Mouse (Mus musculus): Measurements from ENCODE around the gene Cutc. TPM values are rescaled to one million over a fixed set of nuclear protein-coding genes. Genes with fewer than 3 reads are reported as not detected.

Cutc gene
- polyA plus RNA-seq, 1 experiment from 2014 or later: 7.6 TPM

- no peaks in the 10 kb centered on the region for H3K27me3 ChIP-seq (ENCODE audit: control insufficient read depth, insufficient read depth, low read length)
- 97% methylated on average over 7 of the region's 7 CpGs for WGBS
- no peaks in the 10 kb centered on the region for H3K9me3 ChIP-seq (ENCODE audit: control insufficient read depth, low read length)
- DNase-seq: no peak
- peaks cover 92% of the 10 kb centered on the region for H3K36me3 ChIP-seq (ENCODE audit: control insufficient read depth, insufficient read depth, low read length)
- no peak overlapping the region for H3K4me3 ChIP-seq (replicated peaks; ENCODE audit: low read depth, low read length)
- H3K27ac ChIP-seq (replicated peaks; ENCODE audit: low read depth, low read length): no peak overlapping the region
- H3K4me1 ChIP-seq (ENCODE audit: control insufficient read depth, insufficient read depth, low read length): no peaks in the 10 kb centered on the region
- no peak for ATAC-seq (ENCODE audit: low FRiP score, low TSS enrichment)
- H3K9ac ChIP-seq (replicated peaks; ENCODE audit: low read length): no peak overlapping the region
- no peak overlapping the region for H3K4me2 ChIP-seq (ENCODE audit: low read length)
Observed at GRCm38 (mm10) chr19:43743401-43743800, 9.4 kb upstream of the Cutc start.

GRCm38 (mm10) chr19:43745740-43746139 is 7.1 kb upstream of the Cutc start:
- Histone ChIP-seq H3K4me2 (ENCODE audit: low read length) (no peak overlapping the region), H3K36me3 (ENCODE audit: control insufficient read depth, insufficient read depth, low read length) (peaks cover 83% of the 10 kb centered on the region), H3K4me1 (ENCODE audit: control insufficient read depth, insufficient read depth, low read length) (no peaks in the 10 kb centered on the region), H3K9ac (replicated peaks; ENCODE audit: low read length) (no peak overlapping the region), H3K27ac (replicated peaks; ENCODE audit: low read depth, low read length) (no peak overlapping the region), H3K4me3 (replicated peaks; ENCODE audit: low read depth, low read length) (no peak overlapping the region), H3K27me3 (ENCODE audit: control insufficient read depth, insufficient read depth, low read length) (no peaks in the 10 kb centered on the region), H3K9me3 (ENCODE audit: control insufficient read depth, low read length) (no peaks in the 10 kb centered on the region)
- 96% methylated on average over 3 of the region's 3 CpGs for WGBS
- ATAC-seq (ENCODE audit: low FRiP score, low TSS enrichment) (no peak), DNase-seq (no peak)

- 96% methylated on average over 4 of the region's 4 CpGs for WGBS
- Histone ChIP-seq H3K9ac (replicated peaks; ENCODE audit: low read length) (no peak overlapping the region), H3K4me1 (ENCODE audit: control insufficient read depth, insufficient read depth, low read length) (no peaks in the 10 kb centered on the region), H3K4me3 (replicated peaks; ENCODE audit: low read depth, low read length) (no peak overlapping the region), H3K36me3 (ENCODE audit: control insufficient read depth, insufficient read depth, low read length) (peaks cover 65% of the 10 kb centered on the region), H3K9me3 (ENCODE audit: control insufficient read depth, low read length) (no peaks in the 10 kb centered on the region), H3K27me3 (ENCODE audit: control insufficient read depth, insufficient read depth, low read length) (no peaks in the 10 kb centered on the region), H3K4me2 (ENCODE audit: low read length) (no peak overlapping the region), H3K27ac (replicated peaks; ENCODE audit: low read depth, low read length) (no peak overlapping the region)
- DNase-seq: no peak
- no peak for ATAC-seq (ENCODE audit: low FRiP score, low TSS enrichment)
Observed at GRCm38 (mm10) chr19:43747877-43748276, 4.9 kb upstream of the Cutc start.

- Histone ChIP-seq H3K4me3 (replicated peaks; ENCODE audit: low read depth, low read length) (no peak overlapping the region), H3K4me1 (ENCODE audit: control insufficient read depth, insufficient read depth, low read length) (no peaks in the 10 kb centered on the region), H3K27ac (replicated peaks; ENCODE audit: low read depth, low read length) (no peak overlapping the region), H3K4me2 (ENCODE audit: low read length) (no peak overlapping the region), H3K36me3 (ENCODE audit: control insufficient read depth, insufficient read depth, low read length) (peaks cover 46% of the 10 kb centered on the region), H3K9me3 (ENCODE audit: control insufficient read depth, low read length) (no peaks in the 10 kb centered on the region), H3K27me3 (ENCODE audit: control insufficient read depth, insufficient read depth, low read length) (no peaks in the 10 kb centered on the region), H3K9ac (replicated peaks; ENCODE audit: low read length) (no peak overlapping the region)
- DNase-seq: no peak
- ATAC-seq (ENCODE audit: low FRiP score, low TSS enrichment): no peak
- 98% methylated on average over 2 of the region's 2 CpGs for WGBS
Observed at GRCm38 (mm10) chr19:43750008-43750407, 2.8 kb upstream of the Cutc start.

GRCm38 (mm10) chr19:43753226-43753835 is 535 bp downstream of the Cutc start:
- no peaks in the 10 kb centered on the region for H3K4me1 ChIP-seq (ENCODE audit: control insufficient read depth, insufficient read depth, low read length)
- ATAC-seq (ENCODE audit: low FRiP score, low TSS enrichment): peak; percentile 84
- H3K27me3 ChIP-seq (ENCODE audit: control insufficient read depth, insufficient read depth, low read length): no peaks in the 10 kb centered on the region
- WGBS: 1% methylated on average over 24 of the region's 24 CpGs
- peak overlapping the region; percentile 95 for H3K27ac ChIP-seq (replicated peaks; ENCODE audit: low read depth, low read length)
- no peaks in the 10 kb centered on the region for H3K9me3 ChIP-seq (ENCODE audit: control insufficient read depth, low read length)
- peak overlapping the region; percentile 67 for H3K4me2 ChIP-seq (ENCODE audit: low read length)
- peak overlapping the region; percentile 65 for H3K4me3 ChIP-seq (replicated peaks; ENCODE audit: low read depth, low read length)
- DNase-seq: peak; percentile 86
- H3K9ac ChIP-seq (replicated peaks; ENCODE audit: low read length): peak overlapping the region; percentile 68
- peaks cover 13% of the 10 kb centered on the region for H3K36me3 ChIP-seq (ENCODE audit: control insufficient read depth, insufficient read depth, low read length)

- no peak overlapping the region for H3K27ac ChIP-seq (replicated peaks; ENCODE audit: low read depth, low read length)
- WGBS: 76% methylated on average over 2 of the region's 2 CpGs
- H3K9ac ChIP-seq (replicated peaks; ENCODE audit: low read length): no peak overlapping the region
- H3K36me3 ChIP-seq (ENCODE audit: control insufficient read depth, insufficient read depth, low read length): peaks cover 4% of the 10 kb centered on the region
- H3K27me3 ChIP-seq (ENCODE audit: control insufficient read depth, insufficient read depth, low read length): no peaks in the 10 kb centered on the region
- no peaks in the 10 kb centered on the region for H3K9me3 ChIP-seq (ENCODE audit: control insufficient read depth, low read length)
- ATAC-seq (ENCODE audit: low FRiP score, low TSS enrichment) (no peak), DNase-seq (no peak)
- no peaks in the 10 kb centered on the region for H3K4me1 ChIP-seq (ENCODE audit: control insufficient read depth, insufficient read depth, low read length)
- no peak overlapping the region for H3K4me3 ChIP-seq (replicated peaks; ENCODE audit: low read depth, low read length)
- no peak overlapping the region for H3K4me2 ChIP-seq (ENCODE audit: low read length)
Observed at GRCm38 (mm10) chr19:43754237-43754636, 1.4 kb downstream of the Cutc start.

- 74% methylated on average over 2 of the region's 2 CpGs for WGBS
- Histone ChIP-seq H3K27ac (replicated peaks; ENCODE audit: low read depth, low read length) (no peak overlapping the region), H3K4me2 (ENCODE audit: low read length) (no peak overlapping the region), H3K27me3 (ENCODE audit: control insufficient read depth, insufficient read depth, low read length) (no peaks in the 10 kb centered on the region), H3K36me3 (ENCODE audit: control insufficient read depth, insufficient read depth, low read length) (peaks cover 4% of the 10 kb centered on the region; the same call in 1 of the 2 replicates), H3K4me1 (ENCODE audit: control insufficient read depth, insufficient read depth, low read length) (no peaks in the 10 kb centered on the region), H3K4me3 (replicated peaks; ENCODE audit: low read depth, low read length) (no peak overlapping the region), H3K9me3 (ENCODE audit: control insufficient read depth, low read length) (no peaks in the 10 kb centered on the region), H3K9ac (replicated peaks; ENCODE audit: low read length) (no peak overlapping the region)
- no peak for ATAC-seq (ENCODE audit: low FRiP score, low TSS enrichment)
- DNase-seq: no peak
Observed at GRCm38 (mm10) chr19:43754872-43755271, 2.1 kb downstream of the Cutc start.

- H3K9me3 ChIP-seq (ENCODE audit: control insufficient read depth, low read length): no peaks in the 10 kb centered on the region
- no peaks in the 10 kb centered on the region for H3K27me3 ChIP-seq (ENCODE audit: control insufficient read depth, insufficient read depth, low read length)
- no peaks in the 10 kb centered on the region for H3K4me1 ChIP-seq (ENCODE audit: control insufficient read depth, insufficient read depth, low read length)
- H3K4me3 ChIP-seq (replicated peaks; ENCODE audit: low read depth, low read length): no peak overlapping the region
- 21% methylated on average over 6 of the region's 6 CpGs for WGBS
- DNase-seq (peak; percentile 87), ATAC-seq (ENCODE audit: low FRiP score, low TSS enrichment) (no peak)
- H3K4me2 ChIP-seq (ENCODE audit: low read length): no peak overlapping the region
- H3K9ac ChIP-seq (replicated peaks; ENCODE audit: low read length): no peak overlapping the region
- no peaks in the 10 kb centered on the region for H3K36me3 ChIP-seq (ENCODE audit: control insufficient read depth, insufficient read depth, low read length)
- H3K27ac ChIP-seq (replicated peaks; ENCODE audit: low read depth, low read length): no peak overlapping the region
Observed at GRCm38 (mm10) chr19:43760504-43760903, 7.7 kb downstream of the Cutc start.

GRCm38 (mm10) chr19:43761543-43762256 is 8.9 kb downstream of the Cutc start:
- ATAC-seq (ENCODE audit: low FRiP score, low TSS enrichment) (no peak), DNase-seq (no peak)
- H3K9me3 ChIP-seq (ENCODE audit: control insufficient read depth, low read length): no peaks in the 10 kb centered on the region
- no peaks in the 10 kb centered on the region for H3K27me3 ChIP-seq (ENCODE audit: control insufficient read depth, insufficient read depth, low read length)
- H3K4me3 ChIP-seq (replicated peaks; ENCODE audit: low read depth, low read length): no peak overlapping the region
- no peaks in the 10 kb centered on the region for H3K36me3 ChIP-seq (ENCODE audit: control insufficient read depth, insufficient read depth, low read length)
- H3K4me2 ChIP-seq (ENCODE audit: low read length): no peak overlapping the region
- no peak overlapping the region for H3K27ac ChIP-seq (replicated peaks; ENCODE audit: low read depth, low read length)
- no peak overlapping the region for H3K9ac ChIP-seq (replicated peaks; ENCODE audit: low read length)
- no peaks in the 10 kb centered on the region for H3K4me1 ChIP-seq (ENCODE audit: control insufficient read depth, insufficient read depth, low read length)
